Mouse (Mus musculus): ENCODE results near the gene Elmo1.

Elmo1 gene

GRCm38 (mm10) chr13:20335051-20335888 is 244.9 kb downstream of the Elmo1 start:
- no peak for DNase-seq

DNA sequence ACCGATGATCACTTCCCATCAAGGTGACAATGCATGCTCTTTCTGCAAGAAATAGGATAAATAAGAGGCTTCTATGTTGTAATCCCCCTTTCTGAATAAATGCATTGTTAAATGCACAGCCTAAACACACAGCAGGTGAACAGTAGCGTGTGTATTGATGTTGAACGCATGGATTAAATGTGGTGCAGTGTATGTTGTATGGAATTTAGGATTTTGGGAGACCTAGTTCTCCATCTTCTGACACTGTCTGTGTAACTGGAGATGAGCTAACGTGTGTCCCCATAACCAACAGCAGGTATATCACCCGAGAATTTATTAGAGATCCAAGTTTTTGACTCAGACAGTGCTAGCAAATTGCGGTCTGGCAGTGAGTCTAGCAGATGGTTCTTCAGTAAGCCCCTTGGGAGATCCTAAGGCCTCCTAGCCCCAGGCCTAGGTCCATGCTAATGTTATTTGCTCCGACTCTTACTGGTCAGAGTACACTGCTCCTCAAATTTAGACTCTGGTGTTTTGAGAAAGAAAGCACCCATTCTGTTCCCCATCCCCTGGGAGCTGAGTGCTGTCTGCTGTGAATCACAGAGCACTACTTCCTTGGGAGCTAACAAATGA is 245.6 kb downstream of the Elmo1 start:
- no peak for DNase-seq

DNA sequence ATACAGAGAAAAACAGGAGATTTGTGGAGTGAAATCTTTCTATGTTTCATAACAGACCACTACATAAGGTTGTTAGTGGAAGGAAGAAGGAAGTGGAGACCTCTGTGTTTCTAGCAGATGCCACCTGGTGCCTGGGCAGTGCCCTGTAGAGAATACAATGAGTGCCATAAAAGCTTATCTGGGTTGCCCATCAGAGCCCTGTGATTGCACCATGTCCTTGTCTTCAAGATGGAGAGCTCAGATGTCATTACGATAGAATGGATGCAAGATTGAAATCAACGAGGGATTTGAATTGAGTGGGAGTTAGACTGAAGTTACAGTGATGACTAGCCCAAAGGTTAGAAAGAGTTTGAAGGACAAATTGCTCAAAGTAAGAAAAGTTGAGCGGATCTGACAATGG is 252.5 kb downstream of the Elmo1 start:
- no peak for DNase-seq

- no peak for DNase-seq
These were observed 259.4 kb downstream of the Elmo1 start for GRCm38 (mm10) chr13:20349754-20350153.

DNA sequence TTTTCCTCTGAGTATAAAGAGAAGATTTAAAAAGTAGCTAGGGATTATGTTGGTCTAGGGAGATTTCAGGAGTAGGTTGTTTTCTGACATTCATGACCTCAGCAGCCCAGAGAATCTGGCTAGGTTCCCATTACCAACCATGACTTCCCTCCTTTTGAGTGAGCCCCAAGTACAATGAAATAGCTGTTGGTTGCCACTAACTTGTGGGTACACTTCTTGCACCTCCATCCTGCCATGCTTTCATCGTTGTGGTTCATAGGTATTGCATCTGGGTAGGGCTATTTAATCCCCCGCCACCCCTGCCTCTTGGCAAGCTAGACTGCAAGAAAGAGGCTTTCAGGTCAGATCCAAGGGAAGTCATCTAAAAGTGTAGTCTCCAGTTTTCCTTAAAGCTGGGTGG is 262.2 kb downstream of the Elmo1 start:
- no peak for DNase-seq

- no peak for DNase-seq
These were observed 263.6 kb downstream of the Elmo1 start for GRCm38 (mm10) chr13:20353862-20354603.

DNA sequence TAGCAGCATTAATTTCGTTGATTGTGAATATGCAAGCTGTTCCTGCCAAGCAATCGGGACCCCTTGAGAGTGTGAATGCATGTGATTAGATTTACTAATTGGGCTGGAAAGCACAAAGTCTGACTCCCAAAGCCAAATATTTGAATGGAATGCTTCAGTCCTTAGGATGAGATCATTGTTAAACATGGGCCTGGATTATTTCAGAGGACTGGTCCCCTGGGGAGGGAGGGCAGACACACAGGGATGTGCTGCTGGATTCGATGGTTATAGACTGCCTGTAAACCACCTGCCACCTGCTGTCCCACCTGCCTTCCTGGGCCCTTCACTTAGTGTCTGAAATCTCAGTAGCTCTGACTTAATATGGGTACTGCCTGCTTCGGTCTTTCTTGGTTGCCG is 264.2 kb downstream of the Elmo1 start:
- no peak for DNase-seq

- DNase-seq: no peak
These were observed 272.1 kb downstream of the Elmo1 start for GRCm38 (mm10) chr13:20362541-20362940.

GRCm38 (mm10) chr13:20365828-20366593 is 275.6 kb downstream of the Elmo1 start:
- DNase-seq: no peak

GRCm38 (mm10) chr13:20370036-20370802 is 279.8 kb downstream of the Elmo1 start:
- no peak for DNase-seq

GRCm38 (mm10) chr13:20371501-20371900 is 281.1 kb downstream of the Elmo1 start:
- DNase-seq: no peak

GRCm38 (mm10) chr13:20372335-20372734 is 281.9 kb downstream of the Elmo1 start:
- no peak for DNase-seq

GRCm38 (mm10) chr13:20378869-20379268 is 288.5 kb downstream of the Elmo1 start:
- no peak for DNase-seq

GRCm38 (mm10) chr13:20383875-20384274 is 293.5 kb downstream of the Elmo1 start:
- DNase-seq: no peak

DNA sequence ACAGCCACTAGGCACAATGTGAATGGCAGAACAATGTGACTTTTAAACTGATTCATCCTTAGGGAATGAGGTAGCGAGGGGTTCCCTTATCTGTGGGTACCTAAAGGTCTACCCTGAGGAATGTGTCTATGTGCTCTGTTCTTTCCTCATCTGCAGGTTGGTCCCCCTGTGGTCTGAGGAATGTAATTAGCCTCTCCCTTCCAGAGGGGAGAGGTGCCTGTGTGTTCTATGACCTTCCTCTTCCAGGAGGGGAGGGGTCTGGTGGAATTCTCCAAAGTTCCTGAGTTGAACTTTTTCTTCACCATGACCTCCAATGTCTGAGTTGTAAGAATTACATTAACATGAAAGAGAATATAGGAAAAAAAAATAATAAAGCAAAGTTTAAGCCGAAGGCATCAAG is 294.4 kb downstream of the Elmo1 start:
- DNase-seq: no peak

DNA sequence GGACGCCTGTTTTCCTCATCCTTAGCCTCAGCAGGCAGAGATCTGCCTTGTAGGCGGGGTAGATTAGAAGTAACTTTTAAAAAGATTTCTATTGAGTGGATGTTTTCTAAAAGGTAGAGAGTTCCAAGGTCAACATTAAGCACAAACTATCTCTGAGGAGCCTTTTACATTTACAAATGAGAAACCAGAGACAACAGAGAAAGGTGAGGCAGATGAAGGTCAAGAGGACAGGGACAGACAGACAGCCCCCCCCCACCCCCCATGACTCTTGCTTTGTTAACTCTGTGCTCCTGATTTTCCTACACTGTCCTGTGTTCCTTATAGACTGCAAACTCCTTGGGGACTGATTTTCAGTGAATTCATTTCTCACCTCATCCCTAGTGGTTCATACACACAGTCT is 295.0 kb downstream of the Elmo1 start:
- no peak for DNase-seq

GRCm38 (mm10) chr13:20386462-20387141 is 296.2 kb downstream of the Elmo1 start:
- DNase-seq: no peak

- DNase-seq: no peak
These were observed 302.6 kb downstream of the Elmo1 start for GRCm38 (mm10) chr13:20392824-20393598.

GRCm38 (mm10) chr13:20397744-20398143 is 307.3 kb downstream of the Elmo1 start:
- no peak for DNase-seq

DNA sequence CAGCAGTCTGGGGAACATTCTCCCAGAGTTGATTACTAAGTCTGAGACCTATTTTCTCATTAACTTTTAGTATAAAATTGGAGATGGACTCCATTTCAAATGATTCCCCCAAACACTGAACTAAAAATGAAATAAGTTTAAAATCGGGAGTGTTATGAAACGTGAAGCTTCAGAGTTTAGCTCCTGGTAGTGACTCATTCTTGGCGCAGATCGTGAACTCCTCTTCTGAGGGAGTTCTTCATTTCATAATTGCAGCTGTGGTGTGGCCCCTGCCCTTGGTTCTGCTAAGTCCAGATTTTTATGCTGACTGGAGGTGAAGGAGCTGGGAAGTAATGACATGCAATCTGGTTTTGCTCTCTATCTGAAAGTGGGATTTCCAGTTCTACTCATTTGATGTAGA is 307.9 kb downstream of the Elmo1 start:
- DNase-seq: no peak

DNA sequence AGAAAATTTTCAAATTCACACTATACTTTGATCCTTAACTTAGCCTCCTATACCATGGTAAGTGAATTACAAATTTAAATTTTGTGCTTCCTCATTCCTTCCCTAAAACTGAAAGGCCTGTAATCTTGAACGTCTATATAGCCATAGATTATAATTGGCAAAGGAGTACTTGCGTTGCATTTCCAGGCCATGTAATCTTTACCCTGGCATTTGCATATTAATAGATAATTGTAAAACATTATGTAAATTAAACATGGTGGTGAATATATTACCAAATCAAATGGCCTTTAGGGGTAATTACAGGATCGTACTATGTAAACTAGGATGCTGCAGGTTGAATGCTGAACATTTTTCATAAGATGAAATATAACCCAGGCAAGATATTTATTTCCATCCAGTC is 314.1 kb downstream of the Elmo1 start:
- DNase-seq: no peak

All from thymus, adult 18-20 months (tissue).